Comparison of ENCODE assay signal across 14 mouse cellular contexts in the genomic region with DNA sequence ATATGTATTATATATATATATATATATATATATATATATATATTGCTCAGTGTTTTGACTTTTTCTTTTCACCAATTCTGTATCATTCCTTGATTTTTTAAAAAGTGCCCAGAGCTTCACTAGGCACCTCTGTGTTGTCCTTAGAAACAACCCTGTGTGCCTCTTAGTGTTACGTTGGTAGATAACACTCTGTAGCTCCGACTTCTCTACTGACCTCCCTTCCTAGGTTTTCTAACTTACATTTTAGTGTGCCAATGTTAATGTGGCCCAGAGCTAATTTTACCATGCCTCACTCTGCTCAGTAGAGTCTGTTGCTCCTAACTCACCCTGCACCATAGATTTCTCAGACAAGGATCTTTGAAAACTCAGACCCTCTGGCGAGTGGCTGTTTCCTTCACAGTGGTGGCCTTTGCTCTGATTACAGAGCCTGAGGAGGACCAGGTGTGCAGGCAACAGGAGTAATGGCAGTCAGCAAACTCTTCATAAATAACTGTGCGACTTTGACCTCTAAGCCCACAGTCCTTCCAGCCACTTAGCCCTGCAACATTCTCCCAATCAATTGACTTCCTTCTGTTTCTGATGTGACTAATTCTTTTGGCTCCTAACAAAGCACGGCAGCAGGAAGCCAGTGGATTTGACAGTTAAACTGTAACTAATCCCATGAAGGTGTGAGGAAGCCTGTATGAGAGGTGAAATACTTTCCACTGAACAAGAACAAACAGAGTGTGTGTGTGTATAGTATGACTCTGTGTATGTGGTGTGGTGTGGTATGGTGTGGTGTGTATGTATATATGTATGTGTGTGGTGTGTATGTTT. TPM values are rescaled to one million over a fixed set of nuclear protein-coding genes. Genes with fewer than 3 reads are reported as not detected.
DNase-seq lines count a peak whose midpoint lies in the region; ATAC-seq and TF ChIP-seq lines count a peak whose summit lies in the region.
"Had no signal": no experiment of that assay in that cellular context is flagged by ENCODE, and none has a peak within 500 bp of the region (broad histone marks: within the 10 kb centered on the region; RNA-seq: fewer than 3 reads in every experiment).

No protein-coding gene starts in this region.

- ATAC-seq in heart, postnatal 0 days (ENCODE audit: insufficient read depth, low read depth), result no peak
- peak; percentile 99 for ATAC-seq in intestine, embryonic 16.5 days
- ATAC-seq in monocyte, adult 5-6 weeks (replicated peaks; ENCODE audit: insufficient number of reproducible peaks, low FRiP score, low TSS enrichment, poor library complexity, severe bottlenecking), result no peak
- ATAC-seq: forebrain, embryonic 16.5 days had no signal

- no peak overlapping the region for H3K4me3 ChIP-seq in heart, postnatal 0 days (ENCODE audit: low read depth, low read length)
- no peak overlapping the region for H3K4me3 ChIP-seq in MEL (ENCODE audit: control insufficient read depth in 1 of 2, insufficient read depth in 1 of 2, low read depth in 2 of 2, low read length in 2 of 2)
- H3K4me3 ChIP-seq in intestine, embryonic 16.5 days (ENCODE audit: low read length), result no peak overlapping the region
- H3K4me3 ChIP-seq in limb, embryonic 10.5 days, result no peak overlapping the region
- H3K4me3 ChIP-seq: myocyte had no signal

- no peak for DNase-seq in heart, postnatal 0 days (ENCODE audit: low spot score)
- no peak for DNase-seq in heart, postnatal 14 days
- no peak for DNase-seq in MEL (ENCODE audit: low read depth, low spot score)
- DNase-seq in limb, embryonic 10.5 days (ENCODE audit: low spot score), result peak; percentile 54
- DNase-seq in cerebellum, postnatal 14 days, result no peak
- no peak for DNase-seq in B cell, adult 2 months
- DNase-seq: cerebellum, adult 9-11 months; thymus, postnatal 4 days had no signal

- H3K9me3 ChIP-seq in heart, postnatal 0 days (replicated peaks; ENCODE audit: control insufficient read depth, low read length), result peaks cover 5% of the 10 kb centered on the region; the same call in 1 of the 2 replicates
- H3K9me3 ChIP-seq in MEL (replicated peaks; ENCODE audit: insufficient read depth, low read length), result no peaks in the 10 kb centered on the region
- H3K9me3 ChIP-seq in intestine, embryonic 16.5 days (ENCODE audit: control insufficient read depth, low read length), result no peaks in the 10 kb centered on the region
- H3K9me3 ChIP-seq in limb, embryonic 10.5 days (replicated peaks), result no peaks in the 10 kb centered on the region

- no peak for TF ChIP-seq POLR2A in MEL (IDR thresholded peaks at IDR 0.05; ENCODE audit: control insufficient read depth in 1 of 2, insufficient read depth in 1 of 2, low read depth in 1 of 2, low read length in 2 of 2, poor library complexity in 1 of 2)

- no peak for TF ChIP-seq CTCF in heart, postnatal 0 days (IDR thresholded peaks at IDR 0.05; ENCODE audit: low read depth)
- no peak for TF ChIP-seq CTCF in MEL (IDR thresholded peaks at IDR 0.05 in 2 of 3, conservative IDR thresholded peaks at IDR 0.05 in 1 of 3; ENCODE audit: control insufficient read depth in 1 of 3, insufficient read depth in 1 of 3, low read depth in 2 of 3, low read length in 3 of 3, poor library complexity in 1 of 3, severe bottlenecking in 1 of 3)

- no peaks in the 10 kb centered on the region for H3K36me3 ChIP-seq in heart, postnatal 0 days (replicated peaks; ENCODE audit: control insufficient read depth, insufficient read depth, low read length)
- H3K36me3 ChIP-seq in MEL (ENCODE audit: control insufficient read depth in 1 of 2, insufficient read depth in 2 of 2, low read length in 2 of 2), result peaks cover 0 to 6% of the 10 kb centered on the region in 2 experiments; a peak in 2 of 4 replicates
- H3K36me3 ChIP-seq in intestine, embryonic 16.5 days (ENCODE audit: control insufficient read depth, insufficient read depth, low read length), result no peaks in the 10 kb centered on the region
- no peaks in the 10 kb centered on the region for H3K36me3 ChIP-seq in limb, embryonic 10.5 days

- H3K4me2 ChIP-seq in heart, postnatal 0 days (ENCODE audit: low read depth, low read length), result no peak overlapping the region
- no peak overlapping the region for H3K4me2 ChIP-seq in intestine, embryonic 16.5 days (ENCODE audit: low read depth, low read length)

- H3K27me3 ChIP-seq in heart, postnatal 0 days (ENCODE audit: control insufficient read depth, insufficient read depth, low read length), result no peaks in the 10 kb centered on the region
- H3K27me3 ChIP-seq in MEL (ENCODE audit: control insufficient read depth in 1 of 2, insufficient read depth in 2 of 2, low read length in 2 of 2), result no peaks in the 10 kb centered on the region; a peak in 1 of 4 replicates
- H3K27me3 ChIP-seq in intestine, embryonic 16.5 days (replicated peaks; ENCODE audit: control insufficient read depth, insufficient read depth, low read length), result no peaks in the 10 kb centered on the region
- no peaks in the 10 kb centered on the region for H3K27me3 ChIP-seq in limb, embryonic 10.5 days (ENCODE audit: low read depth, poor library complexity, severe bottlenecking)
- H3K27me3 ChIP-seq: CH12.LX had no signal

- intact Hi-C loops in heart, postnatal 14 days (cut with DNase I), result no loop called here

- TF ChIP-seq RAD21 in MEL (IDR thresholded peaks at IDR 0.05; ENCODE audit: low read depth, low read length), result no peak

- 58% methylated on average over 5 of the region's 5 CpGs for WGBS in heart, postnatal 0 days
- WGBS in intestine, embryonic 16.5 days, result 45% methylated on average over 5 of the region's 5 CpGs
- 54% methylated on average over 5 of the region's 5 CpGs for WGBS in limb, embryonic 10.5 days

- 0 out of 2 replicates have a peak, but pooled peaks cover 12% of the 10 kb centered on the region for H3K4me1 ChIP-seq in heart, postnatal 0 days (ENCODE audit: control insufficient read depth, insufficient read depth)
- peaks cover 2 to 3% of the 10 kb centered on the region in 2 experiments; a peak in 3 of 4 replicates for H3K4me1 ChIP-seq in MEL (ENCODE audit: control insufficient read depth in 1 of 2, insufficient read depth in 2 of 2, low read length in 2 of 2)
- H3K4me1 ChIP-seq in intestine, embryonic 16.5 days (ENCODE audit: control insufficient read depth, insufficient read depth, low read length), result peaks cover 2% of the 10 kb centered on the region; the same call in 1 of the 2 replicates
- H3K4me1 ChIP-seq in limb, embryonic 10.5 days, result peaks cover 12% of the 10 kb centered on the region; the same call in 1 of the 2 replicates

- 0 out of 2 replicates have a peak overlapping the region, but pooled peaks have one; percentile 51 for H3K27ac ChIP-seq in heart, postnatal 0 days (ENCODE audit: low read depth)
- H3K27ac ChIP-seq in MEL (ENCODE audit: control insufficient read depth, low read depth, low read length), result no peak overlapping the region
- peak overlapping the region; percentile 94 for H3K27ac ChIP-seq in intestine, embryonic 16.5 days (ENCODE audit: low read length)
- H3K27ac ChIP-seq in limb, embryonic 10.5 days, result peak overlapping the region; percentile 26; the same call in 1 of the 2 replicates
- H3K27ac ChIP-seq: macrophage had no signal

- no peaks in the 10 kb centered on the region for H3K79me2 ChIP-seq in MEL (ENCODE audit: control insufficient read depth, insufficient read depth, low read length, poor library complexity)

- TF ChIP-seq EP300 in heart, postnatal 0 days (IDR thresholded peaks at IDR 0.05; ENCODE audit: low read depth), result no peak
- TF ChIP-seq EP300 in MEL (IDR thresholded peaks at IDR 0.05; ENCODE audit: low read depth in 1 of 2, low read length in 2 of 2), result no peak

- H3K9ac ChIP-seq in heart, postnatal 0 days (replicated peaks; ENCODE audit: low read depth, low read length), result no peak overlapping the region
- no peak overlapping the region for H3K9ac ChIP-seq in MEL (ENCODE audit: control insufficient read depth, low read depth, low read length, poor library complexity, severe bottlenecking)
- H3K9ac ChIP-seq in intestine, embryonic 16.5 days (ENCODE audit: low read depth, low read length), result 0 out of 2 replicates have a peak overlapping the region, but pooled peaks have one; percentile 40

TF ChIP-seq in MEL, 35 proteins besides CTCF, POLR2A, EP300 and RAD21:
- no peak for TF ChIP-seq MAFK (IDR thresholded peaks at IDR 0.05; ENCODE audit: borderline replicate concordance, low read depth, low read length)
- TF ChIP-seq ZMIZ1 (IDR thresholded peaks at IDR 0.05; ENCODE audit: low read depth, low read length), result no peak
- TF ChIP-seq MYB (IDR thresholded peaks at IDR 0.05; ENCODE audit: low read depth, low read length), result 0 out of 2 replicates have a peak, but pooled peaks have one; percentile 26
- no peak for TF ChIP-seq MXI1 (IDR thresholded peaks at IDR 0.05; ENCODE audit: low read depth, low read length)
- TF ChIP-seq USF1 (IDR thresholded peaks at IDR 0.05; ENCODE audit: low read depth, low read length), result no peak

RNA-seq across cellular contexts. Expression of gene Actr3, which starts 53.6 kb away (rescaled TPM):
- total RNA-seq in heart, postnatal 0 days (2014; rRNA removed; ENCODE audit: low replicate concordance), result 193 and 208 TPM in 2 replicates
- polyA plus RNA-seq in heart, postnatal 0 days (2015; fragmentation: Nextera tagmentation; extraction: Ambion mirVana), result 242 and 287 TPM in 2 replicates
- 100 to 1,000 TPM; 150 to 185 TPM for total RNA-seq in heart, postnatal 14 days (2021)
- total RNA-seq in MEL (2012; rRNA removed), result 154 and 191 TPM in 2 replicates
- polyA plus RNA-seq in MEL (2012; ENCODE audit: insufficient read depth in 1 of 2, insufficient read length in 2 of 2, low read depth in 1 of 2, low replicate concordance in 2 of 2, missing spikeins in 1 of 2), result 100 to 1,000 TPM in 1 of 2 experiments, not detected in 1; 211 TPM
- 354 and 361 TPM in 2 replicates for polyA plus RNA-seq in intestine, embryonic 16.5 days (2015; fragmentation: Nextera tagmentation; extraction: Ambion mirVana)
- polyA plus RNA-seq in limb, embryonic 10.5 days (2016; fragmentation: Nextera tagmentation; extraction: Ambion mirVana), result 230 and 231 TPM in 2 replicates
- 2,047 to 2,533 TPM (median 2,184 TPM) in 3 replicates for total RNA-seq in monocyte, adult 5-6 weeks (2017)
